9 mouse cellular contexts compared by ENCODE assay signal in genomic region chr7:96644205-96644531, GRCm38 (mm10).
A peak's percentile ranks its signal among the peaks of the same experiment; 100 is the strongest.
DNase-seq lines count a peak whose midpoint lies in the region; ATAC-seq and TF ChIP-seq lines count a peak whose summit lies in the region.
"Had no signal": no experiment of that assay in that cellular context is flagged by ENCODE, and none has a peak within 500 bp of the region (broad histone marks: within the 10 kb centered on the region; RNA-seq: fewer than 3 reads in every experiment).

No protein-coding gene starts in this region.

- no peak for TF ChIP-seq EP300 in ES-Bruce4 (IDR thresholded peaks at IDR 0.05; ENCODE audit: insufficient read depth, low read depth, low read length)

- H3K27ac ChIP-seq in heart, embryonic 14.5 days (replicated peaks in 1 of 2; ENCODE audit: control insufficient read depth in 1 of 2, insufficient read depth in 1 of 2, low read depth in 2 of 2, low read length in 2 of 2): no peak overlapping the region
- no peak overlapping the region for H3K27ac ChIP-seq in ES-Bruce4 (ENCODE audit: insufficient read depth, low read length)
- no peak overlapping the region for H3K27ac ChIP-seq in forebrain, postnatal 0 days (ENCODE audit: low read depth, low read length)
- H3K27ac ChIP-seq in midbrain, embryonic 10.5 days (replicated peaks): peak overlapping the region; percentile 87

- TF ChIP-seq CTCF in ES-Bruce4 (IDR thresholded peaks at IDR 0.05; ENCODE audit: low read depth, low read length): no peak
- TF ChIP-seq CTCF in forebrain, postnatal 0 days (IDR thresholded peaks at IDR 0.05; ENCODE audit: low read depth): no peak

- H3K9me3 ChIP-seq in heart, embryonic 14.5 days (ENCODE audit: control insufficient read depth, low read length): no peaks in the 10 kb centered on the region
- H3K9me3 ChIP-seq in ES-Bruce4 (replicated peaks; ENCODE audit: control insufficient read depth, insufficient read depth, low read length, poor library complexity, severe bottlenecking): no peaks in the 10 kb centered on the region
- no peaks in the 10 kb centered on the region for H3K9me3 ChIP-seq in forebrain, postnatal 0 days (ENCODE audit: low read length)
- no peaks in the 10 kb centered on the region for H3K9me3 ChIP-seq in midbrain, embryonic 10.5 days (replicated peaks)

- peak overlapping the region; percentile 7 to 23 for H3K4me3 ChIP-seq in heart, embryonic 14.5 days (ENCODE audit: control insufficient read depth in 1 of 2, insufficient read depth in 1 of 2, low read depth in 1 of 2, low read length in 2 of 2)
- peak overlapping the region; percentile 34; the same call in 1 of the 2 replicates for H3K4me3 ChIP-seq in ES-Bruce4 (ENCODE audit: low read depth, low read length)
- H3K4me3 ChIP-seq in forebrain, postnatal 0 days (ENCODE audit: low read depth, low read length): peak overlapping the region; percentile 31
- peak overlapping the region; percentile 62 for H3K4me3 ChIP-seq in midbrain, embryonic 10.5 days

- no peak for TF ChIP-seq POLR2A in ES-Bruce4 (IDR thresholded peaks at IDR 0.05; ENCODE audit: insufficient read depth, low read length)

- no peak for DNase-seq in heart, adult 18-20 months
- no peak for DNase-seq in forebrain, postnatal 0 days
- DNase-seq in midbrain, embryonic 10.5 days (ENCODE audit: low spot score): no peak
- DNase-seq in kidney, postnatal 14 days: no peak
- DNase-seq: thymus, postnatal 36 days had no signal

- H3K36me3 ChIP-seq in heart, embryonic 14.5 days (ENCODE audit: control insufficient read depth, insufficient read depth, low read length): no peaks in the 10 kb centered on the region
- no peaks in the 10 kb centered on the region for H3K36me3 ChIP-seq in ES-Bruce4 (ENCODE audit: control insufficient read depth, insufficient read depth, low read length, poor library complexity, severe bottlenecking)
- no peaks in the 10 kb centered on the region for H3K36me3 ChIP-seq in forebrain, postnatal 0 days (ENCODE audit: insufficient read depth)
- H3K36me3 ChIP-seq in midbrain, embryonic 10.5 days: no peaks in the 10 kb centered on the region

- H3K4me2 ChIP-seq in heart, embryonic 14.5 days (ENCODE audit: low read length): peak overlapping the region; percentile 60
- peak overlapping the region; percentile 58 for H3K4me2 ChIP-seq in forebrain, postnatal 0 days (ENCODE audit: low read depth)

- peaks cover 83% of the 10 kb centered on the region for H3K27me3 ChIP-seq in heart, embryonic 14.5 days (ENCODE audit: control insufficient read depth, insufficient read depth, low read length)
- H3K27me3 ChIP-seq in ES-Bruce4 (ENCODE audit: control insufficient read depth, insufficient read depth, low read length, poor library complexity, severe bottlenecking): no peaks in the 10 kb centered on the region
- H3K27me3 ChIP-seq in forebrain, postnatal 0 days (ENCODE audit: insufficient read depth, low read length): no peaks in the 10 kb centered on the region
- peaks cover 88% of the 10 kb centered on the region for H3K27me3 ChIP-seq in midbrain, embryonic 10.5 days (ENCODE audit: low read depth, poor library complexity, severe bottlenecking)

- no peak for ATAC-seq in heart, embryonic 14.5 days (ENCODE audit: insufficient number of reproducible peaks, insufficient read depth, low FRiP score, low read depth)
- peak; percentile 14; the same call in 1 of the 2 replicates for ATAC-seq in forebrain, postnatal 0 days
- no peak for ATAC-seq in erythroid progenitor cell, adult 5-6 weeks (replicated peaks; ENCODE audit: low FRiP score, poor library complexity, severe bottlenecking)
- ATAC-seq in monocyte, adult 5-6 weeks (replicated peaks; ENCODE audit: insufficient number of reproducible peaks, low FRiP score, low TSS enrichment, poor library complexity, severe bottlenecking): no peak

- no peak overlapping the region for H3K9ac ChIP-seq in heart, embryonic 14.5 days (ENCODE audit: low read length)
- no peak overlapping the region for H3K9ac ChIP-seq in ES-Bruce4 (ENCODE audit: low read depth, poor library complexity, severe bottlenecking)
- H3K9ac ChIP-seq in forebrain, postnatal 0 days: no peak overlapping the region

- H3K4me1 ChIP-seq in heart, embryonic 14.5 days (ENCODE audit: control insufficient read depth in 2 of 2, insufficient read depth in 2 of 2, low read length in 2 of 2): peaks cover 2 to 10% of the 10 kb centered on the region in 2 experiments; a peak in 2 of 4 replicates
- no peaks in the 10 kb centered on the region for H3K4me1 ChIP-seq in ES-Bruce4 (ENCODE audit: control insufficient read depth, insufficient read depth, low read length)
- H3K4me1 ChIP-seq in forebrain, postnatal 0 days (ENCODE audit: insufficient read depth): peaks cover 6% of the 10 kb centered on the region; the same call in 1 of the 2 replicates
- H3K4me1 ChIP-seq in midbrain, embryonic 10.5 days: peaks cover 68% of the 10 kb centered on the region

- WGBS in heart, embryonic 14.5 days: 16% methylated on average over 7 of the region's 7 CpGs
- 5% methylated on average over 7 of the region's 7 CpGs for WGBS in forebrain, postnatal 0 days
- 3% methylated on average over 7 of the region's 7 CpGs for WGBS in midbrain, embryonic 10.5 days
